Mouse (Mus musculus): ENCODE measurements around the gene Gon4l.

Gene Gon4l

DNA sequence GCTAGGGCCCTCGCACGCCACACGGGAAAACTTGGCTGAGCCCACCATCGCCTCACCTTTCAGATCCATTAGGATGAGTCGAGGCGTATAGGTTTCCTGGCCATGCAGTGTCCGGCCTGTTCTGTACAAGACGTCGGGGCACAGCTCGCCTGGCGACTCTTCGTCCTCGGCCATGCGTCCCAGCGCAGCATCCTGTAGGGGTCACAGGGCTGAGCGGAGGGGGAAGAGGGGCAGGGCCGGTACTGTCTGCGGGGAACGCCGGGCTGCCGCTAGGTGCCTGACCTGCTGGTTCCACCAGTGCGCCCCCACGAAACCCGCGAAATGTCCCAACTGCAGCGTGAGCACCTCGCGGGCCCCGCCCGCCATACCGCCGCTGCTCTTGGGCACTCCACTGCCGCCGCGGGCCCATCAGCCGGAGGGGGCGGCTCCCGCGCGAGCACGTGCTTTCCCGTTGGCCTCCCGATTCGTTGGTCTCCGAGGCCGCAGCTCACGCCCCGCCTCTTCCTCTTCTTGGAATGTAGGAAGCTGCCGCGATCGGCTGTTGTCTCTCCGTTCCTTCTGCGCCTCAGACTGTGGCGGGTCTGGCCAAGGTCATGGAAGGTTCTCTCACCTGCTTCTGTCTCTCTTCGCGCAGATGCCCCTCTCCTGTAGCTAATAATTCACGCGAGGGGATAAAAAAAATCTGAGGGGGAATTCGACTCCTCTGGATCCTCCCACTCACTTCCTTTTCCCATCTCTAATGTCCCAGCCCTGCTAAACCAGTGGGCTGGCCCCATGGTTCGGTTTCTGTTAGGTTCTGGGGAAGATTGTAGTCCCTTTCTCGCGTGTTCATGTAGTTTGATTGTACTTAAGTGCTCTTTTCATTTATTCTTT is 78.7 kb downstream of the Gon4l start, which contains the start of gene Msto1:
Gene Msto1, minus strand, starts transcription at position 489 of the 873 bp plus-strand sequence.
- peak; percentile 93 for DNase-seq

DNA sequence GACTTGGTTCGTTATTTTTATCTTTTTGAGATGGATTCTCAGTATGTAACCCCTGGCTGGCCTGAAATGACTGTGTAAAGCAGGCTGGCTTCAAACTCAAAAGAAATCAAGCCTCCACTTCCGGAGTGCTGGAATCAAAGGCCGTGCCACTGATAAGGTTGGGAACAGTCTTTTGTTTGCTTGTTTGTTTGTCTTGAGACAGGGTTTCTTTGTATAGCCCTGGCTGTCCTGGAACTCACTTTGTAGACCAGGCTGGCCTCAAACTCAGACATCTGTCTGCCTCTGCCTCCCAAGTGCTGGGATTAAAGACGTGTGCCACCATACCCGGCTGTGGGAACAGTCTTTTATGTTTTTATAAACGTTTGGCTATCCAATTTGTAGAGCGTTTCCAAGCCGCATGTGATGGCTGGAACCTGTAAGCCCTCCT is 79.4 kb downstream of the Gon4l start:
- DNase-seq: no peak

DNA sequence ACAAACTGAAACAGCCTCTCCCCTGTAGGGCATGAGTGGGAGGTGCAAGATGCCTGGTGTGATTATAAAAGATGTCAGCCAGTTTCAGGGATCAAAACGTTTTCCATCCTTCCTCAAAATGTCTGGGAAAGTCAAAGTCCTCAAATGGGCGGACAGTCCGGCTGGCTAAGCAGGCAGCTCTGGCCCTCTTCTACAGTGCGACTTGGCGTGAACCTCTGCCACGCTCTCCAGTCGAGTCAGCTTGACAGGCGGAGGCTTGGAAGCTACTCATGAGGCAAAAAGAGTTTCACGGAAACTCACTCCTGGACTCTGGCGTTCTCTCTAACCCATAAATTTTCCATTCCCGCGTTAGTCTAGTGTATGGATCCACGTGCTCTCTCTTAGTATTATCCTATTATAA is 84.0 kb downstream of the Gon4l start:
- no peak for DNase-seq

DNA sequence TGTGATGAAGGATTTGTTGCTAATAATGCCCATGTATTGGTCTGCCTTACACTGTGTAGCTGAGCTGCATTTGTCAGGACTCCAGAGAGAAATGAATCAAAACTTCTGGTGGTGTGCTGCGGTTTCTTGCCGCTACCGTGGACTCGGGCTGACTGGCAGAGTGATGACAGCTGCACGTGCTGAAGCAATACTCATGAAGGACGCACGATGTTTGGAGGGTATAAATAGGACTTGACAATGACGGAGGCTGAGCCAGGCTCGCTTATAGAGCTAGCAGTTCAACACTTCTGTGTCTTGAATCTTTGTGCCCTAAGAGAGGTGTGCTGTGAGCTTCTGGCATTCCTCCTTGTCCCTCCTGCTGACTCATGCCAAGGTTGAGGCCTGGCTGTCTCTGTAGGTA is 86.4 kb downstream of the Gon4l start:
- DNase-seq: no peak

DNA sequence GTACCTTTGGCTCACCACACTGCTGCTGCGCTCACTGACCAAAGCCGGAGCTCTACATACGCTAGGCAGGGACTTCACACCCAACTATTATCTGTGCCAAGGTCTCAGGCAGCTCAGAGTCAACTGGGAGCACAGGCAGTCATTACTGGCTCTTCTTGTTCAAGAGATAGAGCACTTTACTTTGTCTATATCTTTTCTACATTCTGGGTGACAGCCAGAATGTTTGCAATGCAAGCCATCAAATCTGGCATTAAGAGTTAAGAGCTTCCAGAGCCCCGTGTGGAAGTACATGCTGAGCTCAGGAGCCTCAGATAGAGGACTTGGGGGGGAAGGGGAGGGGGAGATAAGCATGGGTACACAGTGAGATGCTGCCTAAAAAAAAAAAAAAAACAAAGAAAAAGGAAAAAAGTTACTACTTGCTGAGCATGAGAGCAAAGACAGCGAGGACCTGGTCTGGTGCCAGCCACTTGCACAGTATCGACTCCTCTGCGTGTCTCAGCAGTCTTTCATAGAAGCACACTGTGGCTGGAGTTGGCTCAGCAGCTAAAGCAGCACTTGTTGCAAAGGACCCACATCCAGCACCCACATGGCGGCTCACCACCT is 89.1 kb downstream of the Gon4l start:
- no peak for DNase-seq

DNA sequence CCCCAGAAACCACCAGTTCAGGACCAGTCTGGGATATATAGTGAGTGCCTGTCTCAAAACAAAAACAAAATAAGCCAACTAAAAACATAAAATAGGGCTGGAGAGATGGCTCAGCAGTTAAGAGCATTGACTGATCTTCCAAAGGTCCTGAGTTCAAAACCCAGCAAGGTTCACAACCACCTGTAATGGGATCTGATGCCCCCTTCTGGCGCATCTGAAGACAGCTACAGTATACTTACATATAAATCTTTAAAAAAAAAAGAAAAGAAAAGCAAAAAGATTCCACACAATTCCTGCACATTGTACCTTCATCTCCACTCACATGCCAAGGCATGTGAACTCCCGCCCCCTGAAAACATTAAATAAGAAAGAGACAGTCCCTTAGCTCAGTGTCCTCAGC is 90.6 kb downstream of the Gon4l start:
- no peak for DNase-seq

DNA sequence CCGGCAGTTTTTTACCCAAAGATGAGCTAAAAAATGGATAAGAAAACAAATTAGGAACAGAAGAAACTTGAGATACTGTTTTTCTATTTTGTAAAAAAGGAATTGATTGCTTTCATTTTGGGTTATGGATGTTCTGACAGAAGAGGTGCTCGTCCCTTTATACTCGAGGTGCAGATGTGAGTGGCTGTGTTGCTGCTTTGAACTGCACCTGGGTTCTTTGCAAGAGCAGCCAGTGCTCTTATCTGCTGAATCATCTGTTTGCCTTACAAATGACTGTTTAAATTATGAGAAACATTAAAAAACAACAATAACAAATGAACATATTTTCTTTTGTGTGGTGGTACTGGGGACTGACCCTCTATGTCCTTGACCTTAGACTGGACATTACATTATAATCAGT is 94.5 kb downstream of the Gon4l start:
- no peak for DNase-seq

DNA sequence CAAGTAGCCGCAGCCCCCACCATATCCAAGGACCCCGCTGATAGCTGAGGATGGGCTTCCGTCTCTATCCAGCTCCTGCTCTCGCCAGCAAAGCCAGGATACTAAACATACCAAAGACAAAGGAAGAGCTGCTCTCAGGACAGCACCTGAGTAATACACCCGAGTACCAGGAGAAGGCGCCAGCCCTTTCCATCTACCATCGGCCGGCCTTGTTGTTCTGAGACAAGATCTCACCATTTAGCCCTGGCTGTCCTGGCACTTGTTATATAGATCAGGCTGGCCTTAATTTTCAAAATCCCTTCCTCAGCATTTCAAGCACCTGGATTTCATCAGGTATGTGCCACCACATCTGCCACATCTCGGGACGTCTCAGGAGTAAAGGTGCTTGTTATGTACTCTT is 104.0 kb downstream of the Gon4l start:
- no peak for DNase-seq

DNA sequence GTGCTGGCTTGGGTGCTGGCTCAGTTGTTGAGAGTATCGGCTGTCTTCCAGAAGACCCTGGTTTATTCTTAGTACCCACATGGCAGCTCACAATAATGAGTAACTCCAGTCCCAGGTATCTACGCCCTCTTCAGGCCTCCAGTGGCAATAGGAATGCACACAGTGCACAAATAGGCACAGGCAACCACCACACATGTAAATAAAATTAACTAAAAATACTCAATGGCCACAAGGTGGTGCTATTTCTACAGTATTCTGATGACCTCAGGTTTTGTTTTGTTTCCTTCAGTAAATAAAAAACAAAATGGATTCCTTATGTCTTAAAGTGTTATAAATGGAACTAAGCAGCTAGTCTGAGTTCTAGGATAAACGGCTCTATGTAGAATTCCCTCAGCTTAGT is 104.7 kb downstream of the Gon4l start:
- no peak for DNase-seq

DNA sequence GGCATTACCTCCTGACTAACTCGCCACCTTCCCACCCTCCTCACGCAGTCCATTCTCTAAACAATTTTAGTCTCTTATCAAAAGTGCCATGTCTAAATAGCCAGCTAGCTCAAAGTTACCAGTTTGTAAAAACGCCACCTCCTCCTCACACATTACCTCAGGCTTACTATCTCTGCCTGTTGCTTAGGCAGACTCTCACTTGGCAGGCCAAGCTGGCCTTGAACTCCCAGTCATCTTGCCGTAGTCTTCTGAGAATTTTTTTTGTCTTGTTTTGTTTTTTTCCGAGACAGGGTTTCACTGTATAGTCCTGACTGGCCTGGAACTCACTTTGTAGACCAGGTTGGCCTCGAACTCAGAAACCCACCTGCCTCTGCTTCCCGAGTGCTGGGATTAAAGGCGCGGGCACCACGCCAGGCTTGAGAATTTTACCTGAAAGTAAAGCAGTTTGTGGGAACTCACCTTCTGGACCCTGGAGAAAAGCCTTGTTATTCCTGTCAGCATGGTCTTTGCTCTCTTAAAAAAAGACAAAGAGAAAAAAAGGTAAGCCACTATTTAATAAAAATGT is 107.4 kb downstream of the Gon4l start:
- no peak for DNase-seq

DNA sequence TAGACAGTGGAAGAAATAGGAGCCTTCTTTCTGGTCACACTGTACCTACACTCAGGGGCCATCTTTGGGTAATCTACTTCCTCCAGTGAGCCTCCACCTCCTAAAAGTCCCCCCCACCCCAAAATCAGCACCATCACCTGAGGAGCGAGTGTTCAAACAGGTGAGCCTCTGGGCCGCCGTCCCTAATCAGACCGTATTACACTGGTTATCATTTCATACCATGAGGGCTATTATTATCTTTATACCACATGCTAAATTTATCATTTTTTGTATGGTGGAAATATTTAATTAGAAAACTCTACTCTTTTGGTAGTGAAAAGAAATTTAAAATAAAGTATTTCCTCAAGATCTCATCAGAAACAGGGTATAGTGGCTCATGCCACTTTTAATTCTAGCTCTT is 109.1 kb downstream of the Gon4l start:
- DNase-seq: no peak

DNA sequence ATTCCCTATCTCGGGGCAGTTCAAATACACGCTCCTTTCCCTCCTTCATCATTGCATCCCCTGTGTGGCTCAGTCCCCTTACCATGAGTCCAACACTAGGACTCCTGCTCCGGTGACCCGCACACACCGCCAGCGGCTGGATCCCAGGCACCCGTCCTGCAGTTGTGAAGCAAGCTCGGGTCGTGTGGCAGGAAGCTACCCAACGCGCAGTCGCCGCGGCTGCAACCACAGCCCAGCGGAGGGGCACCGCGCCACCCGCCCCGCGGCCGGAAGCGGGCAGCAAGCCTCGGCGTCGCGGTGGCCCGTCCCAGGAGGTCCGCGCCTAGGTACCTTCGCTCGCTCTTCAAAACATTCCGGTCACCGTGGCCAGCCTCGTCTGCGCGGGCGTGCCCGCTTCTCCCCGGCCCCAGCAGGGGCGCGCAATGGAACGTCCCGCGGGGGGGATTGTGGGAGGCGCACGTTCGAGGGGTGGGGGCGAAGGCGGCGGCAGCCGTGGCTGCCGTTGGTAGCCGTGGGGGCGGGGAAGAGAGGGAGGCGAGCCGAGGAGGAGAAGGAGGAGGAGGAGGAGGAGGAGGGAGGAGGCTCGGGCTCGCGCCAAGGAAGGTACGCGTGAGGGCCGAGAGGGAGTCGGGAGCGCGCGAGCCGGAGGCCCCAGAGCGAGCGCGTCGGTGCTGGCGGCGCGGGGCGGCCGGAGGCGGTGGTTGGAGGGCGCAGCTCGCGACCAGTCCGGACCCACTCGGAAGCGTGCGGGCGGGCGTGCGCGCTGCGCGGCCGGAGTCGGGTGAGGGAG is 115.0 kb downstream of the Gon4l start:
- DNase-seq: peak; percentile 93

DNA sequence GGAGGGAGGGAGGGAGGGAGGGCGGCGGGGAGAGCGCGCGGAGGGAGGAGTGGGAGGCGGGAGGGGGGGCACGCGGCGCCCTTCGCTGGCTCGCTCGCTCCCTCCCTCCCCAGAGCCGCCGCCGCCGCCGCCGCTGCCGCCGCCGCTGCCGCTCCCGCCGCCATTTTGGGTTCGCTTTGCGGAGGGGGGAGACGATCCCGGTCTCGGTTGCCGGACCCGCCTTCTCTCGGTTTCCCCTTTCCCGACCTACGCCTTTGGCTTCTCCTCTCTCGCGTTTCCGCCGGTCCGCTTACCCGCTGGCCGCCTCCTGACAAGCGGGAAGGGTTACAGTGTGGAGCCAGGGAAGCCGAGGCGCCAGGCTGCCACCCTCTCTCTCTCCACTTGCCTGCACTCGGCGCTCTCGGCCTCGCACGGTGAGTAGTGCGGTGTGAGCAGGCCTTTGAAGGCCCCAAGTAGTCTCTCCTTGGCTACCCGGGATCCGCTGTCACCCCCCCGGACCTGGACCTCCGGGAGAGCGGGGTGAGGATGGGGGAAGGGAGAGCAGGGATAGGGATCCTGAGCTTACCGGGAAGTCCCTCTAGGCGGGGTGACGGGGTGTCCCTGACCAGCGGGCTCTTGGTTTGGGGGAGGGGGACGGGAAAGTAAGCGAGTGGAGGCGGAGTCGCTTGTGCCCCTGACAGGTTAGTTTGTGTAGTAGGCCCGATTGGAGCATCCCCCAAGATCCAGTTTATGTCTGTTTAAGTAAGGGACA is 115.7 kb downstream of the Gon4l start, which contains the start of the genes Ash1l and Dap3:
Gene Ash1l, plus strand, starts transcription at position 47 of the 751 bp plus-strand sequence.
Gene Dap3, minus strand, starts transcription at position 606 of the 751 bp plus-strand sequence.
- DNase-seq: peak; percentile 77

DNA sequence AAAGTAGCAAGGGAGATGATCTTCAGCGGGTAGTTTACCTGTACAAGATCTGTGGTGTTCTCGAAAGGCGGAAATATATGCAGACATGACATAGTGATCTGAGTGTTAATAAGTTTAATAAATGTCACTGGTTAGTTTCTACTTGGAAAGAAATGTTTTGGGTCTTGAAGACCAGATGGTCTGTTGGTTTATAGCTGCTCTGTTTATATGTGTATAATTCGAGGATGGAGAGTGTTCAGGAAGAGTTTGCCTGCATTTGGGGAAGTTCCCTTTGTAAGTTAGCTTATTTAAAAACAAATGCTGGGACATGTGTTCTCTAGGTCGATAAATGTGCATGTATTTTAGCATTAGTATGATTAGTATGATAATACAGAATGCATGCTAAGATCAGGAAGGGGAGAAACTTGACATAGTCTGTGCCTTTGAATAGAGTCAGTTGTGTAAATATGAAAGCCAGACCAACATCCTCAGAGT is 116.3 kb downstream of the Gon4l start:
- DNase-seq: no peak

DNA sequence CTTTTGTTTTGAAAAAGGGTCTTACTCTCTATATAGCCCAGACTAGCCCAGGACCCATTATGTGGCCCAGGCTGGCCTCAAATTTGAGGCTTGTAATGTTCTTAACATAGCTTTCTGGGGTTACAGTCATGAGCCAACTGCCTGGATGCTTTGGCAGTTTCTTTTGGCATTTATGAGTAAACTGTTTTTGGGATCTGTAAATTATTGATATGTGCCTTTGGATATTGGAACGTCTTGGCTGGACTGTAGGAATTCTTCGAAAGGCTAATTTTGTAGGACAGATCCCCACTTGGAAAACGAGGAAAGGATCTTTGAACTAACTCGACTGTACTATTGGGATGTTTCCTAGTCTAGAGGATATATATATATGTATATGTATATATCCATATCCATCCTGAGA is 118.2 kb downstream of the Gon4l start:
- no peak for DNase-seq

DNA sequence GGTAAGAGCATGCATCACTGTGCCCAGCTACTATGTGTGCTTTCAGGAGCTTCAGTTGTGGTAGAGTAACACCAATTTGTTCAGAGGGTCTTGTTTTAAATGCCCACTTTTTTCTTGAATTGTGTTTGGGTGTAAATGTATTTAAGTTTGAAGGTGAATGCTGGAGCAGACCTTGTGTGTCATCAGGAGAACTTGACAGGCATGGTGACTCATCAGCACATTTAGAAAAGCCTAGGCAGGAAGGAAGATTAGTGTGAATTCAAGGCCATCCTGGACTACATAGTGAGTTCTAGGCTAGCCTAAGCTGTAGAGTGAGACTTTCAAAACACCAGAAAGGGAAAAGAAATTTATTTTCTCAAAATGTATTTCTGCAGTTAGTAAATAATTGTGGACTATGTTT is 118.7 kb downstream of the Gon4l start:
- DNase-seq: no peak
